Mouse (Mus musculus) CH12.LX (cell line): Measurements from ENCODE around the gene Nxpe5. TPM values are rescaled to one million over a fixed set of nuclear protein-coding genes. Genes with fewer than 3 reads are reported as not detected.

Experiments used
- DNase-seq: peaks from one replicate; pipeline ENCODE4 v3.0.0-alpha.2; 2013; ENCODE audit errors: extremely low read depth
- H3K27ac ChIP-seq: 2 replicates; pipeline ENCODE4 v1.5.1; 2012; ENCODE audit warnings: low read depth, mild to moderate bottlenecking, control low read depth, moderate library complexity; ENCODE audit not compliant: insufficient read depth
- H3K27me3 ChIP-seq: replicated peaks from 2 replicates; pipeline ENCODE3; 2012; ENCODE audit warnings: inconsistent platforms
- H3K36me3 ChIP-seq, 2 experiments: replicated peaks in 1 of 2; 2 replicates each; pipeline versions ENCODE3 to v1.6.1; 2012; ENCODE audit warnings: inconsistent platforms in 1 of 2, low read length in 1 of 2, mild to moderate bottlenecking in 1 of 2, mixed read lengths in 1 of 2, moderate library complexity in 1 of 2; ENCODE audit not compliant: control insufficient read depth in 1 of 2, insufficient read depth in 1 of 2
- H3K4me1 ChIP-seq, 2 experiments: 2 replicates each; pipeline ENCODE4 v1.6.1; 2012; ENCODE audit warnings: inconsistent platforms in 1 of 2, moderate library complexity in 1 of 2; ENCODE audit not compliant: insufficient read depth in 2 of 2, control insufficient read depth in 1 of 2
- H3K4me2 ChIP-seq: 2 replicates; pipeline ENCODE4 v1.6.1; 2012; ENCODE audit warnings: low read depth, mild to moderate bottlenecking, control low read depth; ENCODE audit not compliant: poor library complexity, insufficient read depth, severe bottlenecking
- H3K4me3 ChIP-seq, 3 experiments: fragments of 150-350 bp in 1 of 3; sonication (generic) in 1 of 3; replicated peaks in 1 of 3; 2 replicates each; pipeline versions ENCODE3 to v1.5.1; 2011 to 2012; ENCODE audit warnings: low read depth in 2 of 3, low read length in 2 of 3, mild to moderate bottlenecking in 2 of 3, moderate library complexity in 2 of 3, control low read depth in 1 of 3, improper control_type of control experiment in 1 of 3, inconsistent platforms in 1 of 3, mixed read lengths in 1 of 3; ENCODE audit not compliant: poor library complexity in 1 of 3
- H3K79me2 ChIP-seq: replicated peaks from 2 replicates; pipeline ENCODE4 v1.6.1; 2012; ENCODE audit warnings: mild to moderate bottlenecking, moderate library complexity; ENCODE audit not compliant: control insufficient read depth, poor library complexity, insufficient read depth, severe bottlenecking; ENCODE audit errors: extremely low read depth
- H3K9ac ChIP-seq: 2 replicates; pipeline ENCODE4 v1.6.1; 2012; ENCODE audit warnings: low read depth, mild to moderate bottlenecking, control low read depth, moderate library complexity; ENCODE audit not compliant: insufficient read depth
- H3K9me3 ChIP-seq: replicated peaks from 2 replicates; pipeline ENCODE3; 2012; ENCODE audit warnings: low read length, inconsistent platforms, mixed read lengths
- CHD1 ChIP-seq: IDR thresholded peaks from 2 replicates; pipeline ENCODE4 v1.6.1; 2012; ENCODE audit warnings: low read depth, low read length, improper control_type of control experiment, inconsistent platforms
- EP300 ChIP-seq: IDR thresholded peaks from 2 replicates; pipeline ENCODE4 v1.6.1; 2011; ENCODE audit warnings: low read length, improper control_type of control experiment
- IRF4 ChIP-seq: IDR thresholded peaks from 2 replicates; pipeline ENCODE4 v1.6.1; 2014; ENCODE audit warnings: low read depth, mild to moderate bottlenecking, inconsistent platforms, low read length, improper control_type of control experiment
- JUN ChIP-seq: IDR thresholded peaks from 2 replicates; pipeline ENCODE4 v1.6.1; 2011; ENCODE audit warnings: low read depth, mild to moderate bottlenecking, low read length, improper control_type of control experiment, moderate library complexity; ENCODE audit not compliant: insufficient read depth
- JUND ChIP-seq: conservative IDR thresholded peaks from 2 replicates; pipeline ENCODE4 v1.6.1; 2011; ENCODE audit warnings: low read depth, low read length, improper control_type of control experiment
- MXI1 ChIP-seq: IDR thresholded peaks from 2 replicates; pipeline ENCODE4 v1.6.1; 2011; ENCODE audit warnings: mild to moderate bottlenecking, low read depth, low read length, improper control_type of control experiment
- MYC ChIP-seq: IDR thresholded peaks from 2 replicates; pipeline ENCODE4 v1.6.1; 2011; ENCODE audit warnings: low read depth, mild to moderate bottlenecking, improper control_type of control experiment, low read length
- POLR2A ChIP-seq: IDR thresholded peaks from 2 replicates; pipeline ENCODE4 v1.6.1; 2011; ENCODE audit warnings: low read depth, mild to moderate bottlenecking, improper control_type of control experiment, low read length
- RAD21 ChIP-seq: IDR thresholded peaks from 2 replicates; pipeline ENCODE4 v1.6.1; 2011; ENCODE audit warnings: low read depth, mild to moderate bottlenecking, low read length, improper control_type of control experiment, moderate library complexity
- SMC3 ChIP-seq: IDR thresholded peaks from 2 replicates; pipeline ENCODE4 v1.6.1; 2011; ENCODE audit warnings: low read depth, low read length, improper control_type of control experiment
- UBTF ChIP-seq: IDR thresholded peaks from 2 replicates; pipeline ENCODE4 v1.6.1; 2012; ENCODE audit warnings: low read depth, mild to moderate bottlenecking, inconsistent platforms, low read length, improper control_type of control experiment, moderate library complexity
- USF1 ChIP-seq: IDR thresholded peaks from 2 replicates; pipeline ENCODE4 v1.6.1; 2014; ENCODE audit warnings: low read depth, mild to moderate bottlenecking, inconsistent platforms, low read length, improper control_type of control experiment
- dilution Hi-C: fragments of 300-500 bp; cut with MboI; formaldehyde crosslinking; loops from 2 replicates; pipeline ENCODE4 v1.14.3; 2020; ENCODE audit warnings: low sequenced_read_pairs; ENCODE audit not compliant: extremely low pct_unique_long_range_greater_than_20kb, extremely low pct_ligation_motif_present
- in situ Hi-C: fragments of 300-500 bp; cut with MboI; formaldehyde crosslinking; loops from 3 replicates; pipeline ENCODE4 v1.14.3; 2019; ENCODE audit warnings: low sequenced_read_pairs, low pct_ligation_motif_present, low pct_unique_long_range_greater_than_20kb, mixed read lengths
- polyA plus RNA-seq: library from polyadenylated mRNA; unstranded; fragments of >175 nt; gene quantifications from 2 replicates; pipeline ENCODE4 v1.2.1, GENCODE M21; 2012; ENCODE audit warnings: low read depth; ENCODE audit not compliant: insufficient read length
- total RNA-seq, 2 experiments: library from RNA; depleted of rRNA; stranded (reverse); fragments of 300-350 nt in 1 of 2; fragments of >200 nt in 1 of 2; gene quantifications; 2 replicates each; pipeline ENCODE4 v1.2.3; 2012 to 2014

Nxpe5 gene
- total and polyA plus RNA-seq, 3 experiments: not detected

- peaks cover 0 to 12% of the 10 kb centered on the region in 2 experiments; a peak in 2 of 4 replicates for H3K4me1 ChIP-seq
- no peaks in the 10 kb centered on the region for H3K9me3 ChIP-seq
- dilution Hi-C loops (no loop called here), in situ Hi-C loops (no loop called here)
- H3K36me3 ChIP-seq: peaks cover 6 to 30% of the 10 kb centered on the region in 2 experiments
- peaks cover 5% of the 10 kb centered on the region; the same call in 1 of the 2 replicates for H3K79me2 ChIP-seq
- H3K9ac ChIP-seq: no peak overlapping the region
- H3K27ac ChIP-seq: no peak overlapping the region
- no peak overlapping the region for H3K4me2 ChIP-seq
- H3K27me3 ChIP-seq: peaks cover 24% of the 10 kb centered on the region
- TF ChIP-seq IRF4 (no peak), CHD1 (no peak), JUN (no peak), RAD21 (no peak), JUND (no peak)
- no peak for DNase-seq
- H3K4me3 ChIP-seq: no peak overlapping the region
Observed at GRCm38 (mm10) chr5:138268980-138269379, 43.3 kb downstream of the Nxpe5 start.

DNA sequence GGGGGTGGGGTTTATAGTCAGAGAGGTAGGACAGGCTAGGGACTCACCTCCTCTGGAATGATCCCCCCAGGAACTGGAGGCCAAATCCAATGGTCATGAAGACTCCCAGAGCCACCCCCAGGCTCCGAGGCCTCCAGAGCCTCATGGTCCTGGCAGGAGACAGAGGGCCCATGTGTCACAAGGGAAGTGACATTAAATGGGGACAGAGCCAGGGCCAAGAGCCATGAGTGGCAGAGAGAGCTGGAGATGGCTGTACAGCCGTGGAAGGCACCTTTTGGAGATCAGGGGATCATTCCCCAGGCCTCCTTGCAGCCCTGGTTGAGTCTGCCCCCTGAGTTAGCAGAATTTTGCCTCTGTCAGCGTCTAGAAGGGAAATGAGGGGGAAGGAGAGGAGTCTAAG is 45.5 kb downstream of the Nxpe5 start:
- dilution Hi-C loops: no loop called here
- in situ Hi-C loops: no loop called here
- peaks cover 27% of the 10 kb centered on the region for H3K27me3 ChIP-seq

DNA sequence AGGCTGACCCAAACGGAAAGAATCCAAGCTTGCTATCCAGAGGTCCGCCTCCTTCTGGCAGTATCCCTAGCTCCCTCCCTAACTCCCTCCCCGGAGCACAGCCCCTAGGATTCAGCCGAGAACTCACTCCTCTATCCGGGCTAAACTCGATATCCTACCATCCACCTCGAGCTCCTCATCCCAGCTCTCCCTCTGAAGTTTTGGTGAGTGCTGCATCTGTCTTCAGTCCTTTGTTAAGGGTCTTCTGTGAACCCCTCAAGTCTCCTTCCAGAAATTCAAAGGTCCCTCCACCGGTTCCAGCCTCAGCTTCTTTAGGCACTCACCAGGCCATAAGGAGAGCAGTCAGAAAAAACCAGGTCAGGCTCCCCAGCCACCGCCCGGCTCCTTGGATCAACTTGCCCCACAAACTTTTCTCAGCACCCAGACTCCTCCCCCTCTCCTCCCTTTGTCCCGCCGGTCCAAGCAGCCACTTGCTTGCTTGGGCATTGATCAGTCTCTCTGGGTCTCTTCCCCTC is 46.8 kb downstream of the Nxpe5 start, which contains the start of gene Gal3st4:
TSS of gene Gal3st4 (minus strand) at position 432 of the 515 bp plus-strand sequence.
- DNase-seq: no peak
- Histone ChIP-seq H3K9me3 (no peaks in the 10 kb centered on the region), H3K27ac (no peak within 1 kb of the TSS), H3K4me1 (peaks cover 0 to 5% of the 10 kb centered on the region in 2 experiments; a peak in 2 of 4 replicates), H3K27me3 (peaks cover 27% of the 10 kb centered on the region), H3K79me2 (no peaks in the 10 kb centered on the region), H3K9ac (no peak within 1 kb of the TSS), H3K36me3 (peaks cover 0 to 5% of the 10 kb centered on the region in 2 experiments), H3K4me3 (no peak within 1 kb of the TSS), H3K4me2 (no peak within 1 kb of the TSS)
- TF ChIP-seq MYC (no peak), POLR2A (no peak), MXI1 (no peak), RAD21 (no peak), UBTF (no peak)
- dilution Hi-C loops (no loop called here), in situ Hi-C loops (no loop called here)

More for the DNA sequence above, 45.5 kb downstream of the Nxpe5 start:
- TF ChIP-seq SMC3: no peak
- TF ChIP-seq EP300: no peak
- no peak for TF ChIP-seq USF1
- no peak for TF ChIP-seq POLR2A
- no peak overlapping the region for H3K4me3 ChIP-seq
- peaks cover 0 to 5% of the 10 kb centered on the region in 2 experiments; a peak in 2 of 4 replicates for H3K4me1 ChIP-seq
- DNase-seq: no peak
- H3K4me2 ChIP-seq: no peak overlapping the region
- peaks cover 0 to 17% of the 10 kb centered on the region in 2 experiments for H3K36me3 ChIP-seq
- no peak overlapping the region for H3K27ac ChIP-seq
- no peaks in the 10 kb centered on the region for H3K79me2 ChIP-seq
- H3K9me3 ChIP-seq: no peaks in the 10 kb centered on the region
- H3K9ac ChIP-seq: no peak overlapping the region
